ENCODE assay signal across 15 mouse cellular contexts in genomic region chr5:113919060-113919459, GRCm38 (mm10). TPM values are rescaled to one million over a fixed set of nuclear protein-coding genes. Genes with fewer than 3 reads are reported as not detected.
A peak's percentile ranks its signal among the peaks of the same experiment; 100 is the strongest.
DNase-seq lines count a peak whose midpoint lies in the region; ATAC-seq and TF ChIP-seq lines count a peak whose summit lies in the region.
"Had no signal": no experiment of that assay in that cellular context is flagged by ENCODE, and none has a peak within 500 bp of the region (broad histone marks: within the 10 kb centered on the region; RNA-seq: fewer than 3 reads in every experiment).

No protein-coding gene starts in this region.

- no peaks in the 10 kb centered on the region for H3K27me3 ChIP-seq in heart, postnatal 0 days (ENCODE audit: control insufficient read depth, insufficient read depth, low read length)
- H3K27me3 ChIP-seq in megakaryocyte, embryonic 14.5 days (replicated peaks), result peaks cover 9% of the 10 kb centered on the region
- H3K27me3 ChIP-seq in limb, embryonic 10.5 days (ENCODE audit: low read depth, poor library complexity, severe bottlenecking), result no peaks in the 10 kb centered on the region
- H3K27me3 ChIP-seq: forebrain, embryonic 15.5 days; midbrain, embryonic 13.5 days; neural tube, embryonic 12.5 days; stomach, embryonic 15.5 days had no signal

- 62% methylated on average over 7 of the region's 7 CpGs for WGBS in heart, postnatal 0 days
- WGBS in limb, embryonic 10.5 days, result 49% methylated on average over 7 of the region's 7 CpGs

- no peak for TF ChIP-seq EP300 in heart, postnatal 0 days (IDR thresholded peaks at IDR 0.05; ENCODE audit: low read depth)

- H3K36me3 ChIP-seq in heart, postnatal 0 days (replicated peaks; ENCODE audit: control insufficient read depth, insufficient read depth, low read length), result no peaks in the 10 kb centered on the region
- H3K36me3 ChIP-seq in megakaryocyte, embryonic 14.5 days (replicated peaks; ENCODE audit: low read length), result no peaks in the 10 kb centered on the region
- H3K36me3 ChIP-seq in limb, embryonic 10.5 days, result no peaks in the 10 kb centered on the region
- H3K36me3 ChIP-seq: forebrain, embryonic 15.5 days; midbrain, embryonic 13.5 days; neural tube, embryonic 12.5 days; stomach, embryonic 15.5 days had no signal

- peaks cover 4% of the 10 kb centered on the region; the same call in 1 of the 2 replicates for H3K4me1 ChIP-seq in heart, postnatal 0 days (ENCODE audit: control insufficient read depth, insufficient read depth)
- peaks cover 64% of the 10 kb centered on the region for H3K4me1 ChIP-seq in megakaryocyte, embryonic 14.5 days
- peaks cover 28% of the 10 kb centered on the region for H3K4me1 ChIP-seq in limb, embryonic 10.5 days

- TF ChIP-seq CTCF in heart, postnatal 0 days (IDR thresholded peaks at IDR 0.05; ENCODE audit: low read depth), result no peak

- 0 out of 2 replicates have a peak, but pooled peaks have one; percentile 10 for ATAC-seq in heart, postnatal 0 days (ENCODE audit: insufficient read depth, low read depth)
- ATAC-seq in megakaryocyte, adult 5-6 weeks (ENCODE audit: poor library complexity, severe bottlenecking), result no peak
- no peak for ATAC-seq in cerebellum, adult (ENCODE audit: insufficient number of reproducible peaks, low FRiP score, low TSS enrichment)
- ATAC-seq: forebrain, embryonic 15.5 days; hindbrain, postnatal 0 days; midbrain, embryonic 13.5 days had no signal

- H3K9me3 ChIP-seq in heart, postnatal 0 days (replicated peaks; ENCODE audit: control insufficient read depth, low read length), result no peaks in the 10 kb centered on the region
- no peaks in the 10 kb centered on the region; the same call in 1 of the 2 replicates for H3K9me3 ChIP-seq in megakaryocyte, embryonic 14.5 days
- no peaks in the 10 kb centered on the region for H3K9me3 ChIP-seq in limb, embryonic 10.5 days (replicated peaks)
- H3K9me3 ChIP-seq: forebrain, embryonic 15.5 days; midbrain, embryonic 13.5 days; neural tube, embryonic 12.5 days; stomach, embryonic 15.5 days had no signal

- H3K4me3 ChIP-seq in heart, postnatal 0 days (ENCODE audit: low read depth, low read length), result no peak overlapping the region
- H3K4me3 ChIP-seq in megakaryocyte, embryonic 14.5 days (replicated peaks), result peak overlapping the region; percentile 48
- no peak overlapping the region for H3K4me3 ChIP-seq in limb, embryonic 10.5 days
- H3K4me3 ChIP-seq: forebrain, embryonic 15.5 days; midbrain, embryonic 13.5 days; neural tube, embryonic 12.5 days; stomach, embryonic 15.5 days had no signal

- DNase-seq in heart, postnatal 0 days (ENCODE audit: low spot score), result no peak
- DNase-seq in heart, adult 18-20 months, result no peak
- peak; percentile 10 for DNase-seq in heart, postnatal 4 days
- no peak for DNase-seq in limb, embryonic 10.5 days (ENCODE audit: low spot score)
- no peak for DNase-seq in layer of hippocampus, adult 11-12 months (ENCODE audit: low spot score)
- DNase-seq: cerebellum, adult 2 months; gastrocnemius, postnatal 10 days had no signal

- 0 out of 2 replicates have a peak overlapping the region, but pooled peaks have one; percentile 6 for H3K9ac ChIP-seq in heart, postnatal 0 days (replicated peaks; ENCODE audit: low read depth, low read length)
- H3K9ac ChIP-seq: forebrain, embryonic 15.5 days; midbrain, embryonic 13.5 days; stomach, embryonic 15.5 days had no signal

- no peak overlapping the region for H3K4me2 ChIP-seq in heart, postnatal 0 days (ENCODE audit: low read depth, low read length)
- H3K4me2 ChIP-seq: forebrain, embryonic 15.5 days; midbrain, embryonic 13.5 days; neural tube, embryonic 12.5 days; stomach, embryonic 15.5 days had no signal

- peak overlapping the region; percentile 52; the same call in 1 of the 2 replicates for H3K27ac ChIP-seq in heart, postnatal 0 days (ENCODE audit: low read depth)
- peak overlapping the region; percentile 64 for H3K27ac ChIP-seq in limb, embryonic 10.5 days
- H3K27ac ChIP-seq: forebrain, embryonic 15.5 days; hindbrain, postnatal 0 days; midbrain, embryonic 13.5 days; neural tube, embryonic 12.5 days; stomach, embryonic 15.5 days had no signal

RNA-seq across cellular contexts. Expression of gene Coro1c, which starts 10.5 kb away (rescaled TPM):
- 78.2 and 93.4 TPM in 2 replicates for total RNA-seq in heart, postnatal 0 days (2014; rRNA removed; ENCODE audit: low replicate concordance)
- 40.0 and 46.6 TPM in 2 replicates for polyA plus RNA-seq in heart, postnatal 0 days (2015; fragmentation: Nextera tagmentation; extraction: Ambion mirVana)
- total RNA-seq in heart, adult 18-20 months (2021), result 10 to 100 TPM; 30.3 to 33.1 TPM
- 132 and 208 TPM in 2 replicates for polyA plus RNA-seq in megakaryocyte, embryonic 14.5 days (2012; ENCODE audit: insufficient read depth, low replicate concordance)
- total RNA-seq in megakaryocyte, adult 5-6 weeks (2015), result 93.2 and 103 TPM in 2 replicates
- total RNA-seq in megakaryocyte, adult 5-6 weeks (2017), result 141 and 145 TPM in 2 replicates
- 100 to 1,000 TPM in 1 of 2 experiments, 10 to 100 TPM in 1; 92.4 to 108 TPM for total RNA-seq in heart, postnatal 4 days (2021)
- 129 and 139 TPM in 2 replicates for polyA plus RNA-seq in limb, embryonic 10.5 days (2016; fragmentation: Nextera tagmentation; extraction: Ambion mirVana)
